Mouse (Mus musculus) ES-E14 (cell line): ENCODE results near the gene Serpina16.

Experiments
- HCFC1 ChIP-seq: IDR thresholded peaks from 2 replicates; pipeline ENCODE4 v1.6.1; 2012; ENCODE audit warnings: low read length, inconsistent platforms, borderline replicate concordance; ENCODE audit not compliant: insufficient read depth
- MAFK ChIP-seq: IDR thresholded peaks from 2 replicates; pipeline ENCODE4 v1.6.1; 2014; ENCODE audit warnings: mild to moderate bottlenecking, low read depth, low read length, inconsistent platforms; ENCODE audit not compliant: insufficient read depth
- ZC3H11A ChIP-seq: IDR thresholded peaks from 2 replicates; pipeline ENCODE4 v1.6.1; 2012; ENCODE audit warnings: low read depth, mild to moderate bottlenecking, inconsistent platforms, low read length, borderline replicate concordance

DNA sequence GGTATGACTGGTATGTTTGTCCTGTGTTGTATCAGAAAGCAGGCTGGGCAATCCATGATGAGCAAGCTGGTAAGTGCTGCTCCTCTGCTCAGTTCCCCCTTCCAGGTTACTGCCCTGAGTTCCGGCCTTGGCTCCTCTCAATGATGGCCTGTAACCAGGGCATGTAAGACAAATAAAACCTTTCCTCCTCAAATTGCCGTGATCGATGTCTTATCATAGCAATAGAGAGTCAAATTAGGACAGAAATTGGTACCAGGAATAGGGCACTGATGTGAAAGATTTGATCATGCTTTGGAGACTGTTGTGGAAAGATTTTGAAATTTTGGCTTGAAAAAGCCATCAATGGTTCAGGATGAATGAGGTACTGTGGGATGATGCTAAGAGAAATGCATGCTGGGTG is 10.7 kb downstream of the Serpina16 start:
- TF ChIP-seq HCFC1 (no peak), ZC3H11A (no peak), MAFK (no peak)
